Mouse (Mus musculus) kidney, adult 8-10 months (tissue): ENCODE data around the gene Fbxo42.
A peak's percentile ranks its signal among the peaks of the same experiment; 100 is the strongest.
"Not testable (repeated sequence)": the region's sequence is repeated elsewhere in the genome, so short reads cannot be mapped to it uniquely, and the experiment has no call there.

ENCODE experiments used
- DNase-seq, 2 experiments: peaks; one replicate each; pipeline ENCODE4 v3.0.0; 2022

Gene Fbxo42

GRCm38 (mm10) chr4:141137740-141138139 lies 10.0 kb upstream of the Fbxo42 start:
- not testable (repeated sequence) for DNase-seq

- DNase-seq: peak; percentile 68 to 75
These were observed 9.1 kb upstream of the Fbxo42 start for GRCm38 (mm10) chr4:141138425-141139115.

- peak; percentile 99 for DNase-seq
These were observed 8.4 kb upstream of the Fbxo42 start, which contains the start of gene Szrd1 for GRCm38 (mm10) chr4:141139116-141139970. TSS of gene Szrd1 (minus strand) at chr4:141139775.

- not testable (repeated sequence) for DNase-seq
These were observed 7.4 kb upstream of the Fbxo42 start for GRCm38 (mm10) chr4:141140354-141140753.

- no peak for DNase-seq
These were observed 6.7 kb upstream of the Fbxo42 start for GRCm38 (mm10) chr4:141140967-141141366.

- peak; percentile 79 to 87 for DNase-seq
These were observed 5.4 kb upstream of the Fbxo42 start for GRCm38 (mm10) chr4:141142285-141142811.

- DNase-seq: not testable (repeated sequence)
These were observed 2.6 kb upstream of the Fbxo42 start for GRCm38 (mm10) chr4:141145124-141145523.

- DNase-seq: no peak
These were observed 1.2 kb upstream of the Fbxo42 start for GRCm38 (mm10) chr4:141146491-141147033.

GRCm38 (mm10) chr4:141148009-141148801 lies 492 bp downstream of the Fbxo42 start:
- no peak for DNase-seq

GRCm38 (mm10) chr4:141149116-141149515 lies 1.4 kb downstream of the Fbxo42 start:
- DNase-seq: no peak

- no peak for DNase-seq
These were observed 9.8 kb downstream of the Fbxo42 start for GRCm38 (mm10) chr4:141157485-141157884.

GRCm38 (mm10) chr4:141158609-141159008 lies 10.9 kb downstream of the Fbxo42 start:
- DNase-seq: no peak

- no peak for DNase-seq
These were observed 11.4 kb downstream of the Fbxo42 start for GRCm38 (mm10) chr4:141159093-141159492.

- DNase-seq: no peak
These were observed 12.0 kb downstream of the Fbxo42 start for GRCm38 (mm10) chr4:141159666-141160065.

GRCm38 (mm10) chr4:141160193-141160592 lies 12.5 kb downstream of the Fbxo42 start:
- DNase-seq: no peak

GRCm38 (mm10) chr4:141161699-141162208 lies 14.0 kb downstream of the Fbxo42 start:
- no peak for DNase-seq

- no peak for DNase-seq
These were observed 16.0 kb downstream of the Fbxo42 start for GRCm38 (mm10) chr4:141163729-141164128.

GRCm38 (mm10) chr4:141165744-141166292 lies 18.1 kb downstream of the Fbxo42 start:
- DNase-seq: no peak

- no peak for DNase-seq
These were observed 19.4 kb downstream of the Fbxo42 start for GRCm38 (mm10) chr4:141167156-141167555.

- no peak for DNase-seq
These were observed 24.4 kb downstream of the Fbxo42 start for GRCm38 (mm10) chr4:141172121-141172520.

- DNase-seq: no peak
These were observed 28.1 kb downstream of the Fbxo42 start for GRCm38 (mm10) chr4:141175783-141176182.

- no peak for DNase-seq
These were observed 28.7 kb downstream of the Fbxo42 start for GRCm38 (mm10) chr4:141176328-141176838.
